Mouse (Mus musculus) MEL (cell line): ENCODE measurements around the gene Apba1. TPM values are rescaled to one million over a fixed set of nuclear protein-coding genes. Genes with fewer than 3 reads are reported as not detected.

Experiments used
- DNase-seq: peaks from one replicate; pipeline ENCODE4 v3.0.0; 2011; ENCODE audit warnings: low read depth, low spot score
- H3K27ac ChIP-seq: 2 replicates; pipeline ENCODE4 v1.5.1; 2012; ENCODE audit warnings: low read depth, mild to moderate bottlenecking, control low read depth, low read length, moderate library complexity; ENCODE audit not compliant: control insufficient read depth
- H3K27me3 ChIP-seq, 2 experiments: fragments of 150-350 bp in 1 of 2; sonication (generic) in 1 of 2; 2 replicates each; pipeline ENCODE4 v1.6.1; 2012; ENCODE audit warnings: low read length in 2 of 2, mild to moderate bottlenecking in 2 of 2, improper control_type of control experiment in 1 of 2, moderate library complexity in 1 of 2; ENCODE audit not compliant: insufficient read depth in 2 of 2, control insufficient read depth in 1 of 2
- H3K36me3 ChIP-seq, 2 experiments: 2 replicates each; pipeline ENCODE4 v1.6.1; 2012 to 2014; ENCODE audit warnings: low read length in 2 of 2, improper control_type of control experiment in 1 of 2, inconsistent platforms in 1 of 2, mild to moderate bottlenecking in 1 of 2; ENCODE audit not compliant: insufficient read depth in 2 of 2, control insufficient read depth in 1 of 2
- H3K4me1 ChIP-seq, 2 experiments: fragments of 150-350 bp in 1 of 2; sonication (generic) in 1 of 2; 2 replicates each; pipeline ENCODE4 v1.6.1; 2012; ENCODE audit warnings: low read length in 2 of 2, improper control_type of control experiment in 1 of 2, mild to moderate bottlenecking in 1 of 2; ENCODE audit not compliant: insufficient read depth in 2 of 2, control insufficient read depth in 1 of 2
- H3K4me3 ChIP-seq, 2 experiments: fragments of 150-350 bp in 1 of 2; sonication (generic) in 1 of 2; 2 replicates each; pipeline ENCODE4 v1.5.1; 2012; ENCODE audit warnings: low read depth in 2 of 2, low read length in 2 of 2, mild to moderate bottlenecking in 2 of 2, moderate library complexity in 2 of 2, control low read depth in 1 of 2, improper control_type of control experiment in 1 of 2; ENCODE audit not compliant: control insufficient read depth in 1 of 2, insufficient read depth in 1 of 2
- H3K79me2 ChIP-seq: 2 replicates; pipeline ENCODE4 v1.6.1; 2012; ENCODE audit warnings: mild to moderate bottlenecking, low read length, moderate library complexity; ENCODE audit not compliant: control insufficient read depth, poor library complexity, insufficient read depth
- H3K9ac ChIP-seq: 2 replicates; pipeline ENCODE4 v1.6.1; 2012; ENCODE audit warnings: low read depth, mild to moderate bottlenecking, control low read depth, low read length, moderate library complexity; ENCODE audit not compliant: control insufficient read depth, poor library complexity, severe bottlenecking
- H3K9me3 ChIP-seq: fragments of 150-350 bp; sonication (generic); replicated peaks from 2 replicates; pipeline ENCODE4 v1.6.1; 2012; ENCODE audit warnings: mild to moderate bottlenecking, low read length, improper control_type of control experiment, moderate library complexity; ENCODE audit not compliant: insufficient read depth
- BHLHE40 ChIP-seq: IDR thresholded peaks from 2 replicates; pipeline ENCODE4 v1.6.1; 2012; ENCODE audit warnings: low read depth, mild to moderate bottlenecking, inconsistent platforms, low read length, improper control_type of control experiment, borderline replicate concordance
- CTCF ChIP-seq, 3 experiments: IDR thresholded peaks in 2 of 3; conservative IDR thresholded peaks in 1 of 3; 2 replicates each; pipeline ENCODE4 v1.5.1; 2011 to 2012; ENCODE audit warnings: low read length in 3 of 3, low read depth in 2 of 3, mild to moderate bottlenecking in 2 of 3, improper control_type of control experiment in 1 of 3, inconsistent platforms in 1 of 3, mixed read lengths in 1 of 3, moderate library complexity in 1 of 3; ENCODE audit not compliant: control insufficient read depth in 1 of 3, insufficient read depth in 1 of 3, poor library complexity in 1 of 3, severe bottlenecking in 1 of 3
- E2F4 ChIP-seq: IDR thresholded peaks from 2 replicates; pipeline ENCODE4 v1.6.1; 2011; ENCODE audit warnings: low read depth, low read length, improper control_type of control experiment, borderline replicate concordance
- ELF1 ChIP-seq: IDR thresholded peaks from 2 replicates; pipeline ENCODE4 v1.6.1; 2014; ENCODE audit warnings: low read depth, mild to moderate bottlenecking, inconsistent platforms, low read length, improper control_type of control experiment, moderate library complexity
- EP300 ChIP-seq, 2 experiments: IDR thresholded peaks; 2 replicates each; pipeline ENCODE4 v1.6.1; 2011; ENCODE audit warnings: improper control_type of control experiment in 2 of 2, low read length in 2 of 2, low read depth in 1 of 2, mild to moderate bottlenecking in 1 of 2
- KAT2A ChIP-seq: conservative IDR thresholded peaks from 2 replicates; pipeline ENCODE4 v1.6.1; 2012; ENCODE audit warnings: low read depth, low read length, improper control_type of control experiment, inconsistent platforms
- MAFK ChIP-seq: IDR thresholded peaks from 2 replicates; pipeline ENCODE4 v1.6.1; 2011; ENCODE audit warnings: low read depth, mild to moderate bottlenecking, low read length, improper control_type of control experiment, borderline replicate concordance
- MAZ ChIP-seq: IDR thresholded peaks from 2 replicates; pipeline ENCODE4 v1.6.1; 2012; ENCODE audit warnings: low read depth, mild to moderate bottlenecking, inconsistent platforms, low read length, improper control_type of control experiment
- MEF2A ChIP-seq: IDR thresholded peaks from 2 replicates; pipeline ENCODE4 v1.6.1; 2014; ENCODE audit warnings: low read depth, mild to moderate bottlenecking, inconsistent platforms, low read length, improper control_type of control experiment; ENCODE audit not compliant: poor library complexity, insufficient replicate concordance, severe bottlenecking; ENCODE audit errors: extremely low read depth
- MXI1 ChIP-seq: IDR thresholded peaks from 2 replicates; pipeline ENCODE4 v1.6.1; 2011; ENCODE audit warnings: mild to moderate bottlenecking, low read depth, low read length, improper control_type of control experiment
- MYC ChIP-seq: IDR thresholded peaks from 2 replicates; pipeline ENCODE4 v1.6.1; 2011; ENCODE audit warnings: low read depth, mild to moderate bottlenecking, low read length, improper control_type of control experiment, moderate library complexity
- NRF1 ChIP-seq: IDR thresholded peaks from 2 replicates; pipeline ENCODE4 v1.6.1; 2014; ENCODE audit warnings: low read depth, mild to moderate bottlenecking, inconsistent platforms, low read length, improper control_type of control experiment, moderate library complexity; ENCODE audit not compliant: poor library complexity, insufficient read depth, severe bottlenecking
- TAL1 ChIP-seq: IDR thresholded peaks from 2 replicates; pipeline ENCODE4 v1.6.1; 2012; ENCODE audit warnings: mild to moderate bottlenecking, inconsistent platforms, low read length, moderate library complexity, mixed read lengths
- TBP ChIP-seq: IDR thresholded peaks from 2 replicates; pipeline ENCODE4 v1.8.0; 2011; ENCODE audit warnings: low read depth, low read length, improper control_type of control experiment
- ZC3H11A ChIP-seq: IDR thresholded peaks from 2 replicates; pipeline ENCODE4 v1.6.1; 2012; ENCODE audit warnings: low read depth, mild to moderate bottlenecking, inconsistent platforms, low read length, improper control_type of control experiment
- ZKSCAN1 ChIP-seq: IDR thresholded peaks from 2 replicates; pipeline ENCODE4 v1.6.1; 2012; ENCODE audit warnings: low read depth, mild to moderate bottlenecking, inconsistent platforms, low read length, improper control_type of control experiment, moderate library complexity
- ZMIZ1 ChIP-seq: IDR thresholded peaks from 2 replicates; pipeline ENCODE4 v1.6.1; 2012; ENCODE audit warnings: low read depth, mild to moderate bottlenecking, inconsistent platforms, low read length, improper control_type of control experiment, moderate library complexity
- polyA plus RNA-seq, 2 experiments: library from polyadenylated mRNA; stranded (reverse) in 1 of 2; unstranded in 1 of 2; fragments of >175 nt in 1 of 2; fragments of >200 nt in 1 of 2; gene quantifications; 2 replicates each; pipeline versions ENCODE4 v1.2.1 to v1.2.4; 2012; ENCODE audit warnings: low replicate concordance in 2 of 2, low read depth in 1 of 2; ENCODE audit not compliant: insufficient read length in 2 of 2, insufficient read depth in 1 of 2, missing spikeins in 1 of 2
- total RNA-seq: library from RNA; depleted of rRNA; stranded (reverse); fragments of 300-350 nt; gene quantifications from 2 replicates; pipeline ENCODE4 v1.2.3, GENCODE M21; 2012

Gene Apba1
- total and polyA plus RNA-seq, 3 experiments: under 0.01 to 0.03 TPM; not detected in 1

GRCm38 (mm10) chr19:23886169-23886568 lies 127.5 kb downstream of the Apba1 start:
- Histone ChIP-seq H3K27ac (no peak overlapping the region), H3K9ac (no peak overlapping the region), H3K4me3 (no peak overlapping the region), H3K36me3 (no peaks in the 10 kb centered on the region), H3K27me3 (no peaks in the 10 kb centered on the region), H3K79me2 (no peaks in the 10 kb centered on the region), H3K9me3 (no peaks in the 10 kb centered on the region), H3K4me1 (no peaks in the 10 kb centered on the region)
- no peak for DNase-seq
- TF ChIP-seq EP300 (IDR thresholded peaks at IDR 0.05; ENCODE audit: low read depth in 1 of 2, low read length in 2 of 2): no peak

- Histone ChIP-seq H3K4me1 (no peaks in the 10 kb centered on the region), H3K36me3 (no peaks in the 10 kb centered on the region), H3K27ac (no peak overlapping the region), H3K9ac (no peak overlapping the region), H3K79me2 (no peaks in the 10 kb centered on the region)
- no peak for DNase-seq
- TF ChIP-seq TBP (no peak), MAFK (no peak), CTCF (IDR thresholded peaks at IDR 0.05 in 2 of 3, conservative IDR thresholded peaks at IDR 0.05 in 1 of 3; ENCODE audit: control insufficient read depth in 1 of 3, insufficient read depth in 1 of 3, low read depth in 2 of 3, low read length in 3 of 3, poor library complexity in 1 of 3, severe bottlenecking in 1 of 3) (no peak), MXI1 (no peak), MAZ (no peak), MYC (no peak), ZKSCAN1 (no peak), BHLHE40 (no peak), NRF1 (no peak), ELF1 (no peak), E2F4 (no peak)
- TF ChIP-seq, all 39 proteins: peak for 0
- Histone ChIP-seq H3K4me3 (no peak overlapping the region), H3K27me3 (no peaks in the 10 kb centered on the region), H3K9me3 (no peaks in the 10 kb centered on the region)
These were observed 132.7 kb downstream of the Apba1 start for GRCm38 (mm10) chr19:23891421-23891820.

GRCm38 (mm10) chr19:23892633-23893032 lies 133.9 kb downstream of the Apba1 start:
- no peaks in the 10 kb centered on the region for H3K79me2 ChIP-seq
- H3K9ac ChIP-seq: no peak overlapping the region
- H3K4me3 ChIP-seq: no peak overlapping the region
- DNase-seq: no peak
- no peaks in the 10 kb centered on the region for H3K4me1 ChIP-seq
- no peak overlapping the region for H3K27ac ChIP-seq
- H3K36me3 ChIP-seq: no peaks in the 10 kb centered on the region
- TF ChIP-seq MYC (no peak), ZC3H11A (no peak), KAT2A (no peak), ELF1 (no peak), ZMIZ1 (no peak), TBP (no peak), MEF2A (no peak), TAL1 (no peak)
- H3K9me3 ChIP-seq: no peaks in the 10 kb centered on the region
- H3K27me3 ChIP-seq: no peaks in the 10 kb centered on the region
